Mouse (Mus musculus) midbrain, embryonic 11.5 days (tissue): Measurements from ENCODE around the gene Epha2. TPM values are rescaled to one million over a fixed set of nuclear protein-coding genes. Genes with fewer than 3 reads are reported as not detected.

Experiments used
- ATAC-seq: fragments of 200-750 bp; cut with Nextera tagmentation; 2 replicates; pipeline ENCODE4 v1.8.0; 2017; ENCODE audit warnings: moderate TSS enrichment, moderate library complexity; ENCODE audit not compliant: low FRiP score
- DNase-seq: peaks from one replicate; pipeline ENCODE4 v3.0.0; 2015; ENCODE audit warnings: low spot score; ENCODE audit errors: missing footprints
- H3K27ac ChIP-seq: fragments of 300-500 bp; sonication (generic); 2 replicates; pipeline ENCODE4 v1.5.1; 2014; ENCODE audit warnings: low read depth, low read length
- H3K27me3 ChIP-seq: fragments of 300-500 bp; sonication (generic); 2 replicates; pipeline ENCODE4 v1.6.1; 2014; ENCODE audit warnings: mild to moderate bottlenecking, low read length, moderate library complexity, mixed read lengths; ENCODE audit not compliant: control insufficient read depth, insufficient read depth
- H3K36me3 ChIP-seq: fragments of 300-500 bp; sonication (generic); 2 replicates; pipeline ENCODE4 v1.6.1; 2014; ENCODE audit warnings: mild to moderate bottlenecking, low read length, moderate library complexity, mixed read lengths; ENCODE audit not compliant: control insufficient read depth, insufficient read depth
- H3K4me1 ChIP-seq: fragments of 300-500 bp; sonication (generic); 2 replicates; pipeline ENCODE4 v1.6.1; 2014; ENCODE audit warnings: low read length; ENCODE audit not compliant: control insufficient read depth, insufficient read depth
- H3K4me2 ChIP-seq: fragments of 300-500 bp; sonication (generic); 2 replicates; pipeline ENCODE4 v1.6.1; 2014; ENCODE audit warnings: mild to moderate bottlenecking, moderate library complexity
- H3K4me3 ChIP-seq: fragments of 300-500 bp; sonication (generic); 2 replicates; pipeline ENCODE4 v1.5.1; 2014; ENCODE audit warnings: low read depth, low read length
- H3K9ac ChIP-seq: fragments of 300-500 bp; sonication (generic); 2 replicates; pipeline ENCODE4 v1.6.1; 2014; ENCODE audit warnings: low read length
- H3K9me3 ChIP-seq: fragments of 300-500 bp; sonication (generic); 2 replicates; pipeline ENCODE4 v1.6.1; 2016; ENCODE audit warnings: low read length; ENCODE audit not compliant: control insufficient read depth
- WGBS: fragments of 180-500 bp; shearing (Covaris S2); extraction: QIAGEN DNeasy Blood & Tissue Kit; methylation state at CpG from one replicate; pipeline ENCODE4 v1.1.7; 2014; 5-methylcytosine and 5-hydroxymethylcytosine counted together
- polyA plus RNA-seq: library from polyadenylated mRNA; unstranded; fragments of >200 nt; fragmentation: Nextera tagmentation; extraction: Ambion mirVana; gene quantifications from 2 replicates; pipeline ENCODE4 v1.2.1, GENCODE M21; 2014

Gene Epha2
- polyA plus RNA-seq, 1 experiment from 2014 or later: 2.2 TPM

GRCm38 (mm10) chr4:141335263-141335796, 34.3 kb downstream of the Epha2 start:
- H3K4me1 ChIP-seq: peaks cover 44% of the 10 kb centered on the region
- peak; percentile 98 for DNase-seq
- H3K9me3 ChIP-seq: no peaks in the 10 kb centered on the region
- H3K4me3 ChIP-seq: no peak overlapping the region
- no peak overlapping the region for H3K4me2 ChIP-seq
- no peaks in the 10 kb centered on the region for H3K36me3 ChIP-seq
- no peaks in the 10 kb centered on the region for H3K27me3 ChIP-seq
- H3K27ac ChIP-seq: peak overlapping the region; percentile 76
- H3K9ac ChIP-seq: peak overlapping the region; percentile 37; the same call in 1 of the 2 replicates
- ATAC-seq: peak; percentile 94
- WGBS: 6% methylated on average over 3 of the region's 3 CpGs

DNA sequence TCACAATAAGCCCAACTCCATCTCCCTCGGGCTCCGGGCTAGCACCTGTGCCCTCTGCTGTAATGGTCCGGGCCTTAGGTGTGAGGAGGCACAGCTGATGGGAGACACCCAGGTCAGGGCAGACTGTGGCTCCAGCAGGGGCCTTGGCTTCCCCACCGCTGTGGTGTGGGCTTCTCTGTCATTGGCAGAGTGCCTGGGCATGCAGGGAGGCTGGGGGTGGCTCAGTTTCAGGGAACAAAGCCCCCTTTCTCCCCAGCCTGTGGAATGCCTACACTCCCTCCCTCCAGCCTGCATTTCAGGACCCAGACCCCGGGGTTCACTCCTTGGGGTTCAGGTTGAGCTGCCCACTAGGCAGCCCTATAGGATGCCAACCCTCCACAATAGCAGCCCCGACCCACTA, 35.2 kb downstream of the Epha2 start:
- ATAC-seq: no peak; the same call in 1 of the 2 replicates
- Histone ChIP-seq H3K36me3 (no peaks in the 10 kb centered on the region), H3K27ac (peak overlapping the region; percentile 45), H3K9me3 (no peaks in the 10 kb centered on the region), H3K9ac (0 out of 2 replicates have a peak overlapping the region, but pooled peaks have one; percentile 43), H3K4me2 (no peak overlapping the region), H3K4me3 (no peak overlapping the region), H3K4me1 (peaks cover 44% of the 10 kb centered on the region), H3K27me3 (no peaks in the 10 kb centered on the region)
- 61% methylated on average over 6 of the region's 6 CpGs for WGBS
- no peak for DNase-seq

GRCm38 (mm10) chr4:141337986-141338385, 36.9 kb downstream of the Epha2 start:
- H3K27me3 ChIP-seq: no peaks in the 10 kb centered on the region
- no peaks in the 10 kb centered on the region for H3K36me3 ChIP-seq
- peaks cover 46% of the 10 kb centered on the region for H3K4me1 ChIP-seq
- peak overlapping the region; percentile 42; the same call in 1 of the 2 replicates for H3K9ac ChIP-seq
- no peak for ATAC-seq
- H3K27ac ChIP-seq: no peak overlapping the region
- DNase-seq: no peak
- WGBS: 33% methylated on average over 6 of the region's 6 CpGs
- no peaks in the 10 kb centered on the region for H3K9me3 ChIP-seq
- H3K4me3 ChIP-seq: no peak overlapping the region
- H3K4me2 ChIP-seq: no peak overlapping the region

DNA sequence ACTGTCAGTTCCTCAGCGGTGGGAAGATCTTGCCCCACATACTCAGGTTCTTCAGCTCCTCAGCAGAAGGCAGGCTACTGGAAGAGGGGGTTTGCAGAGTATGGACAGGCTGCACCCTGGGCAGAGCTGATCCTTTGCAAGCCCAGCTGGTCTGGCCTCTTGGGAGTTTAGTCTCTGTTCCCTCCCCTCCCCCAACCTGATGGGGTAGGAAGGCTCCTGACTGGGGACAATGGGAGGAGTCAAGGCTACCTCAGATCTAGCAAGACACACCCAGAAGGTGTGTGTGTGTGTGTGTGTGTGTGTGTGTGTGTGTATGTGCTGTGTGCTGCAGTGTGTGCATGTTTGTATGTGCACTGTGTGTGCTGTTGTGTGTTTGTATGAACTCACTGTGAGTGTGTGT, 37.8 kb downstream of the Epha2 start:
- H3K4me3 ChIP-seq: no peak overlapping the region
- DNase-seq: no peak
- no peaks in the 10 kb centered on the region for H3K9me3 ChIP-seq
- WGBS: 4% methylated on average over 1 of the region's 1 CpGs
- H3K27ac ChIP-seq: no peak overlapping the region; the same call in 1 of the 2 replicates
- H3K4me2 ChIP-seq: no peak overlapping the region
- no peaks in the 10 kb centered on the region for H3K36me3 ChIP-seq
- peak overlapping the region; percentile 42; the same call in 1 of the 2 replicates for H3K9ac ChIP-seq
- no peak for ATAC-seq
- H3K27me3 ChIP-seq: no peaks in the 10 kb centered on the region
- H3K4me1 ChIP-seq: peaks cover 44% of the 10 kb centered on the region

DNA sequence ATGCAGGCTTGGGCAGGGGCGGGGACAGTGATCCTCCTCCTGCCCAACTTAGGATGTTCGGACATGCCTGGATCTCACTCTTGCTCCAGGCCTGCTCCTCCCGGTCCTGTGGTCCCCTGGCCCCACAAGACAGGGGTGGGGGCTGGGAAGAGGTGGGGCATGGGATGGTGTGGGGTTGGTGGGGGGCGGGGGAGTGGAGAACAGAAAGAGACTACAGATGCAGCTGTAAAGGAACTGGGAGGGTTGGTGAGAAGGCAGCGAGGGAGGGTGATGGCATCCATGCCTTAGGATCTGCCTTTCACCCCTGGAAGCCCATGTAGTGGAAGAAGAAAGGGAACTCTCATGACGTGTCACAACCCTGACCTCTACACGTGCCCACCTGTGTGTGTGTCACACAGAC, 40.4 kb downstream of the Epha2 start:
- no peak overlapping the region for H3K4me3 ChIP-seq
- H3K9ac ChIP-seq: no peak overlapping the region
- no peak overlapping the region for H3K27ac ChIP-seq
- no peaks in the 10 kb centered on the region for H3K36me3 ChIP-seq
- ATAC-seq (no peak), DNase-seq (no peak)
- H3K4me1 ChIP-seq: peaks cover 22% of the 10 kb centered on the region
- 57% methylated on average over 7 of the region's 7 CpGs for WGBS
- H3K27me3 ChIP-seq: no peaks in the 10 kb centered on the region
- H3K9me3 ChIP-seq: no peaks in the 10 kb centered on the region
- H3K4me2 ChIP-seq: no peak overlapping the region

DNA sequence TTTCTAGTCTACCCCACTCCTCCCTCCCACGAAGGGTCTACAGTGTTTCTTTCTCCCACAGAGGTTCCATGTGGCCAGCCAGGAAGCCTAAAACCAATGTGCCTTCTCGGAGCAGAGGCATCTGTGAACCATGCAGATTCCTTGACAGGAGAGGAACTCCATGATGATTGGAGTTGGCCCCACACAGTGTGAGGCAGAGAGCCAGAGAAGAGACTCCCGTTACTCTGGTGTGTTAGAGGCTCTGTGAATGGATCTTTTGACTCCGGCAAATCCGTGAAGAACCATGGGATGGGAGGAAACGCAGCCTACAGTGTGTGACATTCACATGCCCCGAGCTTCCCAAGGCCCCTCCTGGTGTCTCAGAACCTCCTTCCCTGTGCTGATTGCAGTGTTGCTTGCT, 42.5 kb downstream of the Epha2 start:
- Histone ChIP-seq H3K4me3 (no peak overlapping the region), H3K27me3 (no peaks in the 10 kb centered on the region), H3K9ac (no peak overlapping the region), H3K4me2 (no peak overlapping the region), H3K27ac (no peak overlapping the region), H3K9me3 (no peaks in the 10 kb centered on the region), H3K36me3 (no peaks in the 10 kb centered on the region), H3K4me1 (peaks cover 11% of the 10 kb centered on the region)
- WGBS: 73% methylated on average over 7 of the region's 7 CpGs
- DNase-seq (no peak), ATAC-seq (no peak)

DNA sequence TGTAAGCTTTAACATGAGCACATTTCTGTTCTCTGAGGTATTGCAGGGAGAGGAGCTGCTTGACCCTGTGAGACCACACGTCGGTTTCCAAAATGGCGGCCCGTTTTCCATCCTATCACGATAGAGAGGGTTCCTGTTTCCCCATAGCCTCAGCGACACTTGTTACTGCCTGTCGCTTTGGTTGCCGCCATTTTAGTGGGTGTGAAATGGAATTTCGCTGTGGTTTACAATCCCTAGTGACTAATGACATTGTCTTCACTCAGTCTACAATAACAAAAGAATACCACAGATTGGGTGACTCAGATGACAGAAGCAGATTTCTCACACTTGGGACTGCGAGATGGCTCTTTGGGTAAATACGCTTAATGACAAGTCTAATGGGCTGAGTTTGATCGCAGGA, 44.2 kb downstream of the Epha2 start:
- no peak for DNase-seq
- WGBS: 94% methylated on average over 12 of the region's 12 CpGs

GRCm38 (mm10) chr4:141347365-141347797, 46.3 kb downstream of the Epha2 start:
- H3K4me2 ChIP-seq: no peak overlapping the region
- no peak for ATAC-seq

More for the DNA sequence above, 44.2 kb downstream of the Epha2 start:
- Histone ChIP-seq H3K4me2 (no peak overlapping the region), H3K9ac (no peak overlapping the region), H3K9me3 (no peaks in the 10 kb centered on the region), H3K4me3 (no peak overlapping the region), H3K36me3 (no peaks in the 10 kb centered on the region), H3K27me3 (no peaks in the 10 kb centered on the region), H3K4me1 (0 out of 2 replicates have a peak, but pooled peaks cover 2% of the 10 kb centered on the region), H3K27ac (no peak overlapping the region)
- ATAC-seq: no peak

GRCm38 (mm10) chr4:141348616-141349015, 47.6 kb downstream of the Epha2 start:
- Histone ChIP-seq H3K27me3 (no peaks in the 10 kb centered on the region), H3K4me3 (no peak overlapping the region), H3K9me3 (no peaks in the 10 kb centered on the region), H3K36me3 (no peaks in the 10 kb centered on the region), H3K4me2 (no peak overlapping the region), H3K27ac (no peak overlapping the region), H3K4me1 (no peaks in the 10 kb centered on the region), H3K9ac (no peak overlapping the region)
- WGBS: 71% methylated on average over 11 of the region's 11 CpGs
- no peak for ATAC-seq
- no peak for DNase-seq

More at GRCm38 (mm10) chr4:141347365-141347797, 46.3 kb downstream of the Epha2 start:
- H3K27me3 ChIP-seq: no peaks in the 10 kb centered on the region
- no peaks in the 10 kb centered on the region for H3K4me1 ChIP-seq
- H3K9me3 ChIP-seq: no peaks in the 10 kb centered on the region
- H3K36me3 ChIP-seq: no peaks in the 10 kb centered on the region
- H3K27ac ChIP-seq: no peak overlapping the region
- H3K9ac ChIP-seq: no peak overlapping the region
- H3K4me3 ChIP-seq: no peak overlapping the region
- no peak for DNase-seq
- WGBS: 74% methylated on average over 8 of the region's 8 CpGs
